Mouse (Mus musculus): ENCODE data around the gene Gm5965. TPM values are rescaled to one million over a fixed set of nuclear protein-coding genes. Genes with fewer than 3 reads are reported as not detected.

The Gm5965 gene
- polyA plus RNA-seq, 1 experiment from 2014 or later: not detected

- no peak within 1 kb of the TSS for H3K27ac ChIP-seq (ENCODE audit: low read depth, low read length)
- ATAC-seq (ENCODE audit: low read depth): no peak
- no peaks in the 10 kb centered on the region for H3K27me3 ChIP-seq (ENCODE audit: control insufficient read depth, insufficient read depth, low read length)
- no peak within 1 kb of the TSS for H3K9ac ChIP-seq (replicated peaks; ENCODE audit: low read depth, low read length)
- no peaks in the 10 kb centered on the region for H3K36me3 ChIP-seq (ENCODE audit: control insufficient read depth, insufficient read depth, low read length)
- H3K9me3 ChIP-seq (ENCODE audit: control insufficient read depth, low read length): no peaks in the 10 kb centered on the region
- H3K4me2 ChIP-seq (ENCODE audit: low read depth, low read length): no peak within 1 kb of the TSS
- H3K4me3 ChIP-seq (ENCODE audit: low read depth, low read length): no peak within 1 kb of the TSS
- no peaks in the 10 kb centered on the region for H3K4me1 ChIP-seq (ENCODE audit: control insufficient read depth, insufficient read depth, low read length)
- WGBS: 75% methylated on average over 2 of the region's 2 CpGs
Measured at GRCm38 (mm10) chr16:88811827-88812226, 34.1 kb downstream of the Gm5965 start, which contains the start of gene Gm20741. Gene Gm20741, minus strand, starts transcription at chr16:88812220.

GRCm38 (mm10) chr16:88820066-88820465 lies 42.4 kb downstream of the Gm5965 start, which contains the start of gene Krtap15:
Gene Krtap15, plus strand, starts transcription at chr16:88820215.
- Histone ChIP-seq H3K27ac (ENCODE audit: low read depth, low read length) (no peak within 1 kb of the TSS), H3K4me2 (ENCODE audit: low read depth, low read length) (no peak within 1 kb of the TSS), H3K27me3 (ENCODE audit: control insufficient read depth, insufficient read depth, low read length) (no peaks in the 10 kb centered on the region), H3K9ac (replicated peaks; ENCODE audit: low read depth, low read length) (no peak within 1 kb of the TSS), H3K36me3 (ENCODE audit: control insufficient read depth, insufficient read depth, low read length) (no peaks in the 10 kb centered on the region), H3K4me3 (ENCODE audit: low read depth, low read length) (no peak within 1 kb of the TSS), H3K9me3 (ENCODE audit: control insufficient read depth, low read length) (no peaks in the 10 kb centered on the region), H3K4me1 (ENCODE audit: control insufficient read depth, insufficient read depth, low read length) (no peaks in the 10 kb centered on the region)
- ATAC-seq (ENCODE audit: low read depth): no peak
- 81% methylated on average over 3 of the region's 3 CpGs for WGBS

GRCm38 (mm10) chr16:88823736-88824135 lies 46.0 kb downstream of the Gm5965 start:
- no peaks in the 10 kb centered on the region for H3K27me3 ChIP-seq (ENCODE audit: control insufficient read depth, insufficient read depth, low read length)
- H3K4me3 ChIP-seq (ENCODE audit: low read depth, low read length): no peak overlapping the region
- no peaks in the 10 kb centered on the region for H3K9me3 ChIP-seq (ENCODE audit: control insufficient read depth, low read length)
- 80% methylated on average over 3 of the region's 3 CpGs for WGBS
- no peaks in the 10 kb centered on the region for H3K4me1 ChIP-seq (ENCODE audit: control insufficient read depth, insufficient read depth, low read length)
- H3K36me3 ChIP-seq (ENCODE audit: control insufficient read depth, insufficient read depth, low read length): no peaks in the 10 kb centered on the region
- H3K27ac ChIP-seq (ENCODE audit: low read depth, low read length): no peak overlapping the region
- H3K9ac ChIP-seq (replicated peaks; ENCODE audit: low read depth, low read length): no peak overlapping the region
- no peak overlapping the region for H3K4me2 ChIP-seq (ENCODE audit: low read depth, low read length)
- no peak for ATAC-seq (ENCODE audit: low read depth)

GRCm38 (mm10) chr16:88826095-88826652 lies 48.5 kb downstream of the Gm5965 start, which contains the start of gene Krtap14:
Gene Krtap14, minus strand, starts transcription at chr16:88826145.
- Histone ChIP-seq H3K36me3 (ENCODE audit: control insufficient read depth, insufficient read depth, low read length) (no peaks in the 10 kb centered on the region), H3K4me3 (ENCODE audit: low read depth, low read length) (no peak within 1 kb of the TSS), H3K27me3 (ENCODE audit: control insufficient read depth, insufficient read depth, low read length) (no peaks in the 10 kb centered on the region), H3K9me3 (ENCODE audit: control insufficient read depth, low read length) (no peaks in the 10 kb centered on the region), H3K9ac (replicated peaks; ENCODE audit: low read depth, low read length) (no peak within 1 kb of the TSS), H3K27ac (ENCODE audit: low read depth, low read length) (no peak within 1 kb of the TSS), H3K4me1 (ENCODE audit: control insufficient read depth, insufficient read depth, low read length) (no peaks in the 10 kb centered on the region), H3K4me2 (ENCODE audit: low read depth, low read length) (no peak within 1 kb of the TSS)
- WGBS: 58% methylated on average over 9 of the region's 9 CpGs
- no peak for ATAC-seq (ENCODE audit: low read depth)

GRCm38 (mm10) chr16:88826978-88827377 lies 49.3 kb downstream of the Gm5965 start:
- Histone ChIP-seq H3K4me1 (ENCODE audit: control insufficient read depth, insufficient read depth, low read length) (no peaks in the 10 kb centered on the region), H3K9ac (replicated peaks; ENCODE audit: low read depth, low read length) (no peak overlapping the region), H3K4me2 (ENCODE audit: low read depth, low read length) (no peak overlapping the region), H3K9me3 (ENCODE audit: control insufficient read depth, low read length) (no peaks in the 10 kb centered on the region), H3K27ac (ENCODE audit: low read depth, low read length) (no peak overlapping the region), H3K27me3 (ENCODE audit: control insufficient read depth, insufficient read depth, low read length) (no peaks in the 10 kb centered on the region), H3K36me3 (ENCODE audit: control insufficient read depth, insufficient read depth, low read length) (no peaks in the 10 kb centered on the region), H3K4me3 (ENCODE audit: low read depth, low read length) (no peak overlapping the region)
- ATAC-seq (ENCODE audit: low read depth): no peak
- 11% methylated on average over 3 of the region's 3 CpGs for whole genome bisulfite sequencing

Other genes with a start within 250 kb of the Gm5965 start
- not detected in 2 replicates for gene Cldn8, start 214.7 kb upstream of the Gm5965 start, polyA plus RNA-seq (2014; fragmentation: Nextera tagmentation; extraction: Ambion mirVana)
- gene Krtap24-1, start 165.6 kb upstream of the Gm5965 start, polyA plus RNA-seq (2014; fragmentation: Nextera tagmentation; extraction: Ambion mirVana): not detected in 2 replicates
- gene 2310079G19Rik, start 150.2 kb upstream of the Gm5965 start, polyA plus RNA-seq (2014; fragmentation: Nextera tagmentation; extraction: Ambion mirVana): not detected in 2 replicates
- gene Krtap26-1, start 130.1 kb upstream of the Gm5965 start, polyA plus RNA-seq (2014; fragmentation: Nextera tagmentation; extraction: Ambion mirVana): not detected in 2 replicates
- not detected in 2 replicates for gene Krtap27-1, start 106.2 kb upstream of the Gm5965 start, polyA plus RNA-seq (2014; fragmentation: Nextera tagmentation; extraction: Ambion mirVana)
- not detected in 2 replicates for gene 2310061N02Rik, start 69.9 kb upstream of the Gm5965 start, polyA plus RNA-seq (2014; fragmentation: Nextera tagmentation; extraction: Ambion mirVana)
- gene Krtap13-1, start 49.0 kb upstream of the Gm5965 start, polyA plus RNA-seq (2014; fragmentation: Nextera tagmentation; extraction: Ambion mirVana): not detected in 2 replicates
- not detected in 2 replicates for gene Krtap13, start 26.3 kb upstream of the Gm5965 start, polyA plus RNA-seq (2014; fragmentation: Nextera tagmentation; extraction: Ambion mirVana)
- gene 2310034C09Rik, start 19.0 kb upstream of the Gm5965 start, polyA plus RNA-seq (2014; fragmentation: Nextera tagmentation; extraction: Ambion mirVana): not detected in 2 replicates
- not detected in 2 replicates for gene 2310057N15Rik, start 3.7 kb upstream of the Gm5965 start, polyA plus RNA-seq (2014; fragmentation: Nextera tagmentation; extraction: Ambion mirVana)
- gene Gm20741, start 34.3 kb downstream of the Gm5965 start, polyA plus RNA-seq (2014; fragmentation: Nextera tagmentation; extraction: Ambion mirVana): not detected in 2 replicates
- gene Krtap15, start 42.3 kb downstream of the Gm5965 start, polyA plus RNA-seq (2014; fragmentation: Nextera tagmentation; extraction: Ambion mirVana): not detected in 2 replicates
- not detected in 2 replicates for gene Krtap14, start 48.2 kb downstream of the Gm5965 start, polyA plus RNA-seq (2014; fragmentation: Nextera tagmentation; extraction: Ambion mirVana)
- not detected in 2 replicates for gene Krtap19-1, start 91.5 kb downstream of the Gm5965 start, polyA plus RNA-seq (2014; fragmentation: Nextera tagmentation; extraction: Ambion mirVana)
- gene Krtap19-2, start 96.4 kb downstream of the Gm5965 start, polyA plus RNA-seq (2014; fragmentation: Nextera tagmentation; extraction: Ambion mirVana): not detected in 2 replicates
- gene Krtap19-3, start 100.1 kb downstream of the Gm5965 start, polyA plus RNA-seq (2014; fragmentation: Nextera tagmentation; extraction: Ambion mirVana): not detected in 2 replicates
- not detected in 2 replicates for gene Krtap19-4, start 107.2 kb downstream of the Gm5965 start, polyA plus RNA-seq (2014; fragmentation: Nextera tagmentation; extraction: Ambion mirVana)
- not detected in 2 replicates for gene Krtap19-5, start 118.6 kb downstream of the Gm5965 start, polyA plus RNA-seq (2014; fragmentation: Nextera tagmentation; extraction: Ambion mirVana)
- not detected in 2 replicates for gene Krtap19-9b, start 154.4 kb downstream of the Gm5965 start, polyA plus RNA-seq (2014; fragmentation: Nextera tagmentation; extraction: Ambion mirVana)
- gene Krtap16-3, start 185.0 kb downstream of the Gm5965 start, polyA plus RNA-seq (2014; fragmentation: Nextera tagmentation; extraction: Ambion mirVana): not detected in 2 replicates
- not detected in 2 replicates for gene Krtap22-2, start 232.9 kb downstream of the Gm5965 start, polyA plus RNA-seq (2014; fragmentation: Nextera tagmentation; extraction: Ambion mirVana)
- gene Gm10229, start 237.4 kb downstream of the Gm5965 start, polyA plus RNA-seq (2014; fragmentation: Nextera tagmentation; extraction: Ambion mirVana): not detected in 2 replicates